Mouse (Mus musculus) heart, adult 2 months (tissue): ENCODE data around the gene Pex13.

Source experiments
- EP300 ChIP-seq: fragments of 200-500 bp; IDR thresholded peaks from 2 replicates; pipeline ENCODE4 v1.6.1; 2011; ENCODE audit warnings: low read depth, low read length, control low read depth; ENCODE audit not compliant: insufficient read depth
- POLR2A ChIP-seq: fragments of 200-500 bp; IDR thresholded peaks from 2 replicates; pipeline ENCODE4 v1.6.1; 2011; ENCODE audit warnings: mild to moderate bottlenecking, low read depth, low read length, control low read depth; ENCODE audit not compliant: insufficient read depth

DNA sequence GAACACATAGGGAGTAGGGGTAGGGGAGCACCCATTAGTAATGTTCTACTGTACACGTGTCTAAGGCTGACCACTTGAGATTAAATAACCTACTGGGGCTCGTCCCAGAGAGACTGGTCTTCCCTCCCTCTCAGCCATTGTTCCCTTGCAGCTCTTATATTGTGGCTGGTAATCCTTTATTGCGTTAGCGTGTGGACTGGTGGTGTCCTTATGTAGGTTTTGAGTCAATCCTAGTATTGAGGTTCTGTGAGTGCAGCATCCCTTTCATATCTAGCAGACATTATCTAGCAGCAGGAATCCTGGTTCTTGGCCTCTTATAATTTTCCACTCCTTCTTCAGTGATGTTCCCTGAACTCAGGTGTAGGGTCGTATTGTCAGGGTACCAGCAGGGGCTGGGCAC lies 20.9 kb upstream of the Pex13 start:
- TF ChIP-seq EP300 (no peak), POLR2A (no peak)
